Mouse (Mus musculus): Measurements from ENCODE around the gene Gm17409. TPM values are rescaled to one million over a fixed set of nuclear protein-coding genes. Genes with fewer than 3 reads are reported as not detected.

Gene Gm17409
- not detected for polyA plus RNA-seq (2017; shearing (Covaris generic))

GRCm38 (mm10) chr2:58469816-58470215 is at the start of gene Gm17409:
Gene Gm17409 (plus strand): TSS chr2:58470116.

Other genes with a start within 250 kb of the Gm17409 start
- gene Acvr1c, start 112.2 kb upstream of the Gm17409 start, polyA plus RNA-seq (2017; shearing (Covaris generic)), result 1.7 TPM
- 0.47 TPM for gene Acvr1, start 97.0 kb downstream of the Gm17409 start, polyA plus RNA-seq (2017; shearing (Covaris generic))
- 0.12 TPM for gene Upp2, start 97.2 kb downstream of the Gm17409 start, polyA plus RNA-seq (2017; shearing (Covaris generic))